Mouse (Mus musculus) lung, adult 10 weeks (tissue): ENCODE measurements around the gene Treml1. TPM values are rescaled to one million over a fixed set of nuclear protein-coding genes. Genes with fewer than 3 reads are reported as not detected.

Source experiments
- polyA plus RNA-seq: library from polyadenylated mRNA; stranded (reverse); fragments of 350-450 nt; fragmentation: Illumina TruSeq; extraction: RNeasy Lipid Tissue Mini Kit (QIAGEN cat#74804); gene quantifications from one replicate; pipeline ENCODE4 v1.2.3, GENCODE M21; 2014; ENCODE audit warnings: low read depth, low replicate concordance; ENCODE audit not compliant: insufficient read depth

Gene Treml1
- 1.7 TPM for polyA plus RNA-seq

DNA sequence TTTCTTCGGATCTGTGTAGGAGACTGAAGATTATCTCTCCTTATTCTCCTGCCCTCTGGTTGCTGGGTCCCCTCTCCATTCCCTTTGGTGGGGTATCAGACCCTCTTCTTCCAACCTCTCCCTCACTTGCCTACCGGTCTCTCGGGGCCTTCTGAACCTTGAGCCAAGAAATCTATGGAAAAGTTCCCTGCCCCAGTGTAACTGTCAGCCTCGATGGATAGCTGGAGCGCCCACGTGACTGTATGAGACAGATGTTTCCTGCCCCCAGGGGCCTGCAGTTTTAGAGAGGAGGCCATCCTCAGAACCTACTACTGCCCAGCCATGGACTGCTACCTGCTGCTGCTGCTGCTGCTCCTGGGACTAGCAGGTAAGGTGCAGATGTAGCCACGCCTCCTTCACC lies at the start of gene Treml1:
Gene Treml1, plus strand, starts transcription at position 301 of the 400 bp plus-strand sequence.

DNA sequence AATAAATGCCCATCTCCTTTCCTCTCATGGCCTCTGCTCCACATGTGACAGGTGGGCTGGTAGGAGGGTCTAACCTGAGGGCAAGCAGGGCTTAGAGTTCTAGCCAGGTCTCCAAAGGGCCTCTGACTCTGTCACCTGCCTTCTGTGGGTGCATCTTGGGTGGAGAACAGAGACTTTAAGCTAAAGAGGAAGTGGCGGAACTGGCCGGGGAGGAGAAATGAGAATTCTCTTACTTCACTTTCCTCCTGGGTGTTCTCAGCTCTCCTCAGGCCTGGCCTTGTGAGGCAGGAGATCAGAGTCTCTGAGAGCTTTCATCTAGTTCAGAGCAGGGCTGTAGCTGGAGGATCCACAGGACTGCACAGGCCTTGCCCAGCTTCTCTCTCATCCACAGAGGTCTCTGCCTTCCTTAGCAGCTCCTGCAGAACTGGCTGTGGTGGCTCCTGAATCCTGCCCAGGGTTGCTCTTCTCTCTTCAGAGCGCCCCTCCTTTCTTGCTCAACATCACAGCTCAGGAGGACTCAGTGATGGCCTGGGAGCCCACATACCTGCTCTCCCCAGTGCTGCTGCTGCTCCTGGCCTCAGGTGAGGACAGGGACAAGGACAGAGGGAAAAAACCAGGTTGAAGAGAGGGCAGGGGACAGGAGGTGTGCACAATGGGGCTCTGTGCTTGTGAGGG lies 43.7 kb upstream of the Treml1 start, which contains the start of gene B430306N03Rik:
Gene B430306N03Rik, plus strand, starts transcription at position 237 of the 675 bp plus-strand sequence.

DNA sequence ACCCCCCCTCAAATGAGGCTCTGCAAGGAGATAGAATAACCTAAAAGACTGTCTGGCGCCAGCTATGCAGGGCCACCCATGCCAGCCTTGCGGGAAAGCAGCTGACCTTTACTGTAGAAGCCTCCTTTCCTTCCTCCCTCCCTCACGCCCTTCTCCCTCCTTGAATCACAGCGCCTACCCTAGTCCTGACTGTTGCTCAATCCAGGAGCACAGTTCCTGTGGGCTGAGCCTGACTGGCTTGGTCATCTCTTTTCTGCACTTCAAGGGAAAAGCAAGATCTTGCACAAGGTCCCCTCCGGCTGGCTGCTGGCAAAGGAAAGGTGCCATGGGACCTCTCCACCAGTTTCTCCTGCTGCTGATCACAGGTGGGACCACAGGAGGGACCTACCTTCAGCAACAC lies 13.5 kb upstream of the Treml1 start, which contains the start of gene Trem2:
Gene Trem2, plus strand, starts transcription at position 171 of the 400 bp plus-strand sequence.

DNA sequence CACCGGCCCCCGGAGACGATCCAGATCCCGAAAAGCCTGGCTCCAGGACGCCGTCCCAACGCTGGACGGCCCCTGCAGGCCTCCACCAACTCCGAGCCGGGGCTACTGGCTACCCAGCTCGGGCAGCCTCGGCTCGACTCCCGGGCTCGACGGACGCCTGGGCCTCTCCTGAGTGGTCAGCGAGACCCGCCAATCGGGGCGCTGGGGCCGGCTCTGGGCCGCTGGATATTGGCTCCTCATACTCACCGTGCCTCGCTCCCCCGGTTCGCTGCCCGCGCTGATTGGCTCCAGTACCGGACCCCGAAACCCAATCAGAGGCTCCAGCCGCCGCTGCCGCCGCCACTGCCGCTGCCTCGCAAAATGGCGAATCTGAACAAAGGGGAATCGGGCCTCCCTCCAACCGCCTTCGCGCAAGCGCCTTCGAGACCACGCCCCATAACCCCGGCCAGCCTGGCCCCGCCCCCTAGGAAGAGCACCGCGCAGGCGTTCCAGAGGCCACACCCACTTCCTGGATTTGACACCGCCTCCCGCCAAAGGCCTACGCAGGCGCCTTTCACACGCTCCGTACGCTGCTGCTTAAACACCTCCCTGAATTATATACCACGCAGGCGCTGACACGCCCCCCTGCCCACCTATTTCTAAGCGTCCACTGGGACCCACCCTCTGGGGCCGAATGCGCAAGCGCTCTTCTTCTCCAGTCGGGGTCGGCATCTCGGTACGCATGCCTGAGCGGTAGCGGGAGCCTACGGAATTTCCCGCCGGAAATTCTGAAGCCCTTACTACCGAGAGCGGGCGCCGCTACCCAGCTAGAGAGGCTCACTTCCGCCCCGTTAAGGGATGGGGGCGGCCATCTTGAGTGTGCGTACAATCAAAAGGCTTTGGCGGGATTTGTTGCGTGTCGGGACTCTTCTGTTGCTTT lies 49.9 kb downstream of the Treml1 start, which contains the start of the genes Nfya and Oard1:
Gene Nfya, minus strand, starts transcription at position 527 of the 919 bp plus-strand sequence.
Gene Oard1, plus strand, starts transcription at position 635 of the 919 bp plus-strand sequence.

Other genes with a start within 250 kb of the Treml1 start
- 0.13 TPM for gene 9830107B12Rik, start 213.6 kb upstream of the Treml1 start, polyA plus RNA-seq
- 1.1 TPM for gene A530064D06Rik, start 192.6 kb upstream of the Treml1 start, polyA plus RNA-seq
- 2.8 TPM for gene Trem1, start 127.1 kb upstream of the Treml1 start, polyA plus RNA-seq
- gene Trem3, start 112.1 kb upstream of the Treml1 start, polyA plus RNA-seq = 3.9 TPM
- gene Treml4, start 95.6 kb upstream of the Treml1 start, polyA plus RNA-seq = 4.6 TPM
- gene Treml2, start 60.4 kb upstream of the Treml1 start, polyA plus RNA-seq = 3.2 TPM
- gene B430306N03Rik, start 43.8 kb upstream of the Treml1 start, polyA plus RNA-seq = 0.96 TPM
- gene Trem2, start 13.5 kb upstream of the Treml1 start, polyA plus RNA-seq = 7.0 TPM
- gene Nfya, start 50.0 kb downstream of the Treml1 start, polyA plus RNA-seq = 19.6 TPM
- 39.8 TPM for gene Oard1, start 50.1 kb downstream of the Treml1 start, polyA plus RNA-seq
- gene Apobec2, start 73.0 kb downstream of the Treml1 start, polyA plus RNA-seq = 2.8 TPM
- gene Tspo2, start 91.6 kb downstream of the Treml1 start, polyA plus RNA-seq = 0.48 TPM
- gene Unc5cl, start 95.0 kb downstream of the Treml1 start, polyA plus RNA-seq = 0.62 TPM